Mouse (Mus musculus): ENCODE results near the gene Mgat1. TPM values are rescaled to one million over a fixed set of nuclear protein-coding genes. Genes with fewer than 3 reads are reported as not detected.
A peak's percentile ranks its signal among the peaks of the same experiment; 100 is the strongest.
"Not testable (repeated sequence)": the region's sequence is repeated elsewhere in the genome, so short reads cannot be mapped to it uniquely, and the experiment has no call there.

The Mgat1 gene
- total RNA-seq, 2 experiments from 2014 or later, result 62.1 to 64.3 TPM

DNA sequence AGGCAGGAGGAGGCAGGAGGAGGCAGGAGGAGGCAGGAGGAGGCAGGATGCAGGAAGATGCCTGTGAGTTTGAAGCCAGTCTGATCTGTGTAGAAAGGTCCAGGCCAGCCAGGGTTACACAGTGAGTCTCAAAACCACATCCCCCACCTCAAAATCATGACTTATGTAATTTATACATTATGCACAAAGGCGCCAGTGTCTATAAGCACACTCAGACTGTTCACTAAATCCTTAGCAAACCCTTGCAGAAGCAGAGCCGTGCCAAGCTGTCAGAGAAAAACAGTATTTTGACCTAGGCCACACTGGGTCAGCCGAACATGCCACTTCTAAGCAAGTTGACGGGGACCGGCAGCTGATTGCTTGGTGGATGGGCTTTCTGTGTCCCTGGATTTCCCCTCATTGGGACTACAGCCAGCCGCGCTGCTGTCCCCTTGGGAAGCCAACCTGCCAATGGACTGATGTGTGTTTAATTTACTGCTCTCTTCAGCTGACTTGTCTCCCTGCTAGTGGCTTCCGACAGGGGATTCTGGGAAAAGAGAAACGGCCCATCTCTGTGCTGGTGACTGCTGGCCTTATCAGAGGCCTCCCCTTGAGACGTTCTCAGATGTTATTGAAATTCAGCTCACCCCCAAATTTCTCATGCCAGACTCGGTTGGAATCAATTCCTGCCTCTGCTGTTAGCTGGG, 30.0 kb downstream of the Mgat1 start:
- DNase-seq (ENCODE audit: low spot score in 2 of 2), result no peak
- no peak overlapping the region for H3K4me3 ChIP-seq
- no peak for TF ChIP-seq CTCF (conservative IDR thresholded peaks at IDR 0.05)
- H3K27ac ChIP-seq, result no peak overlapping the region

DNA sequence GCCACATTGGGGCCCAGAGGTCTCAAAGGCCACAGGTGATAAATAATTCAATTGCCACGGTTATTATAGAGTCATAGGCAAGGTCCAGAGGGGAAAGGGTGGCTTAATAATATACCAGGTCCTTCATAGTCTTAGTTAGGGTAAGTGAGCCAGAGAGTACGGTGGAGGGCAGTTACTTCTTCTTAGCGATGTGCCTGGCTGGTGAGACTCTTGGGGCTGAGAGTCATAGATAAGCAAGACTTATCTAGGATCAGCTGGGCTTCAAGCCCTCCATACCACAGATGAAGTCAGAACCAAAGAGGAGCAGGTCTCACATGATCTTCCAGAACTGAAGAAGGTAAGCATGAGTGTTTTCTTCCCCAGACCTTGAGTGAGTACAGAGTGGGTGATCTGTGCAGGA, 34.2 kb downstream of the Mgat1 start, which contains the start of gene Olfr1393:
Gene Olfr1393, plus strand, starts transcription at position 83 of the 400 bp plus-strand sequence.
- DNase-seq (ENCODE audit: low spot score in 2 of 2), result no peak
- no peak for TF ChIP-seq CTCF (conservative IDR thresholded peaks at IDR 0.05)
- Histone ChIP-seq H3K4me3 (no peak within 1 kb of the TSS), H3K27ac (no peak within 1 kb of the TSS)

DNA sequence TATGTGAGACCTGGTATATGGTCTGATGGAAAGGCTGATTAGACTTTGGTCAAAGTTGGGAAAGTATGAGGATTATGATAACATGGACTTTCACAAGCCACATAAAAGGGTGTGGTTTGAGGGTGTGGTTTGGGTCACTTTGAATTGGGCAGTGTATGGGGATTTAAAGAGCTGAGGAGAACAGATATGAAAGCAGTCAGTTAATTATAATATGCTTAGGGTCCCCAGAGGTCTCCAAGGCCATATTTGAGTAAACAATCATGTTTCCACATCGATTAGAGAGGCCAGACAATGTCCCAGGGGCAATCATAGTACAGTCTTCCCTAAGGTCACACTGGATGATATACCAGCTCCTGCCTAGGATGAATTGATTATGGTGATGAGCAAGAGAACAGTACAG, 41.0 kb downstream of the Mgat1 start, which contains the start of gene Olfr1392:
Gene Olfr1392, plus strand, starts transcription at position 301 of the 400 bp plus-strand sequence.
- not testable (repeated sequence) for DNase-seq (ENCODE audit: low spot score in 2 of 2); H3K27ac ChIP-seq; H3K4me3 ChIP-seq

DNA sequence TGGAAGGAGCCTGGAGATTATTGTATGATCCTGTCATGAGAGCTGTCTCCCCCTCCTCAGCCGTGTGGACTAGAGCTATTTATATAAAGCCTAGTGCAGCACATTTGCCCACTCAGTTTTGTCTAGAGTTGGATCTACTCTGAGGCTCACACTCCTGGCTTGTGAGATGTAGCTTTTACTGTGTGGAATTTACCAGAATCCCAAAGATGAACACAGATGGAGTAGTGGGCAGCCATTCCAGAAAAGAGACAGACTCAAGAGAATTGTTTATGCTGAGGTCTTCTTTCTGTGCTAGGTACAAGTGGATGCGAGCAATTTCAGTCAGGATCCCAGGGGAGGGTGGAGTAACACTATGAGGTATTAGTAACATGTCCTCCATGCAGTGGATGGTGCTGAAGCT, 43.3 kb downstream of the Mgat1 start:
- Histone ChIP-seq H3K4me3 (no peak overlapping the region), H3K27ac (no peak overlapping the region)
- no peak for TF ChIP-seq CTCF (conservative IDR thresholded peaks at IDR 0.05)
- DNase-seq (ENCODE audit: low spot score in 2 of 2), result no peak

DNA sequence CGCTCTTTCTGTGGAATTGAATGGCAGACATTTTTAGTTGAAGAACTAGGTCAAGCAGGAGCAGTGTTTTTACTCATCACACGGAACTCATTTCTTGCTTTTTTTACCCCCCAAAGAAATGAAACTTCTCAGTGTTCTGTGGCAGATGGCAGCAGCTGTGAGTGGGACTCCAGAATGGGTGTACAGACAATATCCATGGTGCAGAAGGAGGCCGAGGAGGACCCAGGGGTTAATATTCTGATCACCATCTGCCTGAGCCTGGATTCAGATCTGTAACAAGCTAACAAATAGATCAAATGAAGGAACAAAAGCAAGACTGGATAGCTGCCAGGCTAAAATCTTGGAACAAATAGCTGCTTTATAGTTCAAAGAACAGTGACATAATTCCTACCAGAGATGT, 48.8 kb downstream of the Mgat1 start:
- TF ChIP-seq CTCF (conservative IDR thresholded peaks at IDR 0.05), result no peak
- Histone ChIP-seq H3K4me3 (no peak overlapping the region), H3K27ac (0 out of 2 replicates have a peak overlapping the region, but pooled peaks have one; percentile 11)
- DNase-seq (ENCODE audit: low spot score in 2 of 2), result peak; percentile 42 to 63

DNA sequence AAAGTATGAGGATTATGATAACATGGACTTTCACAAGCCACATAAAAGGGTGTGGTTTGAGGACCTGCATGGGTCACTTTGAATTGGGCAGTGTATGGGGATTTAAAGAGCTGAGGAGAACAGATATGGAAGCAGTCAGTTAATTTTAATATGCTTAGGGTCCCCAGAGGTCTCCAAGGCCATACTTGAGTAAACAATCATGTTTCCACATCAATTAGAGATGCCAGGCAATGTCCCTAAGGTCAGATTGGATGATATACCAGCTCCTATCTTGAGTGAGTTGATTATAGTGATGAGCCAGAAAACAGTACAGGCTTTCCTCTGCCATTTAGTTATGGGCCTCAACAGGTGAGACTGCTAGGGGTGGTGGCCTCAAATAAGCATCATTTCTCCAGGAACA, 60.5 kb downstream of the Mgat1 start, which contains the start of gene Olfr10:
Gene Olfr10, plus strand, starts transcription at position 301 of the 400 bp plus-strand sequence.
- no peak for DNase-seq (ENCODE audit: low spot score in 2 of 2)
- H3K27ac ChIP-seq, result no peak within 1 kb of the TSS
- TF ChIP-seq CTCF (conservative IDR thresholded peaks at IDR 0.05), result no peak
- no peak within 1 kb of the TSS for H3K4me3 ChIP-seq

DNA sequence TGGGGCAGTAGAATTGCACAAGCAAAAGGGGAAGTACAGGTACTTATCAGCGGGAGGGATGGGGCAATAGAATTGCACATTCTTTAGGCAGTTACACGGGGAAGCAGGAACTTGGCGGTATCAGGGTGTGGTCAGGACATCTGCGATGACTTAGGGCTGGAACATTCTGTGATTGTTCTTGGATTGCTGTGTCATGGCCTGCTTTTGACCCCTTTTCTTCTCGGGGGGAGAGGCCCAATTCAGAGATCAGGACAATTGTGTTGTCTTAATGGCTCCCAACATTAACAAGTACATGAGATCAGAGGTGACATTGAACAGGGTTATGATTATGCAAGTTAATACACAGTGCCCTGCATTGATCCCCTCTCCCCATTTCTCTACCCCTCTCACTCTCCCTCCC, 64.6 kb downstream of the Mgat1 start:
- H3K4me3 ChIP-seq; H3K27ac ChIP-seq; DNase-seq (ENCODE audit: low spot score in 2 of 2): not testable (repeated sequence)

Other genes starting within 250 kb of the Mgat1 start
- gene 9930111J21Rik2, start 192.9 kb upstream of the Mgat1 start, total RNA-seq (2021), result 1 to 10 TPM; 1.0 to 2.0 TPM
- under 1 TPM in 1 of 2 experiments, not detected in 1; 0.59 TPM for gene Tgtp2, start 180.0 kb upstream of the Mgat1 start, total RNA-seq (2021)
- under 1 TPM; 0.41 to 0.56 TPM for gene Ifi47, start 167.6 kb upstream of the Mgat1 start, total RNA-seq (2021)
- gene Olfr1396, start 129.3 kb upstream of the Mgat1 start, total RNA-seq (2021), result not detected
- gene Olfr1395, start 101.9 kb upstream of the Mgat1 start, total RNA-seq (2021), result not detected
- gene Olfr1394, start 89.8 kb upstream of the Mgat1 start, total RNA-seq (2021), result not detected
- not detected for gene Btnl9, start 57.0 kb upstream of the Mgat1 start, total RNA-seq (2021)
- 10 to 100 TPM; 46.7 to 51.2 TPM for gene Zfp62, start 40.9 kb upstream of the Mgat1 start, total RNA-seq (2021)
- not detected for gene Olfr1393, start 34.1 kb downstream of the Mgat1 start, total RNA-seq (2021)
- not detected for gene Olfr1392, start 41.1 kb downstream of the Mgat1 start, total RNA-seq (2021)
- not detected for gene Olfr10, start 60.5 kb downstream of the Mgat1 start, total RNA-seq (2021)
- not detected for gene Olfr1391, start 78.6 kb downstream of the Mgat1 start, total RNA-seq (2021)
- gene Olfr1390, start 91.0 kb downstream of the Mgat1 start, total RNA-seq (2021), result not detected
- not detected for gene Olfr1389, start 178.9 kb downstream of the Mgat1 start, total RNA-seq (2021)
- gene Olfr1388, start 192.4 kb downstream of the Mgat1 start, total RNA-seq (2021), result under 1 TPM; 0.61 to 0.67 TPM
- gene Olfr1387, start 211.2 kb downstream of the Mgat1 start, total RNA-seq (2021), result not detected
- gene Olfr1386, start 220.9 kb downstream of the Mgat1 start, total RNA-seq (2021), result not detected
- not detected for gene Olfr1385, start 244.9 kb downstream of the Mgat1 start, total RNA-seq (2021)